Mouse (Mus musculus): ENCODE measurements around the gene Ccdc9. TPM values are rescaled to one million over a fixed set of nuclear protein-coding genes. Genes with fewer than 3 reads are reported as not detected.

The Ccdc9 gene
- total and polyA plus RNA-seq, 3 experiments: 63.6 to 97.1 TPM; not detected in 1

DNA sequence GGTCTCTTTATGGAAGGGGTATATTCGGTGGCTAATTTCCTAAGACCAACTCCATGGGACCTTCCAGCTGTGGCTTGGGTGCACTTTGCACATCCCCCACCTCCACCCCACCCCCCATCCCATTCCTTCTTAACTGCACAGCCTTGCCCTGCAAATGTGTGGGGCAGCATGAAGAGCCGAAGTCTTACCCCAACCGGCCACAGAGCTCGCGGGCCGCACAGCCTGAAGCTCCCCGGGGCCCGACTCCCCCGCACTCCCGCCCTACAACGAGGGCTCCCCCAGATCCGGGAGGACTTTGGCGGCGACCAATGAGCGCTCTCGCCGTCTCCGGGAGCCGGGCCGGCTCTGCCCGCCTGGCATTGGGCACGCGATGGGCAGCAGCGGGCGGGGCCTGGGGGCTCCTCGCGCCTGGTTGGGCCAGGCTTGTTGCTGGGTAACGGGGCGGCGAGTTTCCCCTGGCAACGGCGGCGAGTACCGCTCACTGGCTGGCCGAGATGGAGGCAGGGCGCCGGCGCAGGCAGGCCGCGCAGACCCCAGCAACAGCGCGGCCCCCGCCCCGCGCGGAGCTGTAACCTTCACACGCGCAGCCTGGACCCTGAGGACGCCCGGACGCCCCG is 12.9 kb upstream of the Ccdc9 start:
- TF ChIP-seq MXI1 (IDR thresholded peaks at IDR 0.05; ENCODE audit: low read depth, low read length) (no peak), RCOR1 (IDR thresholded peaks at IDR 0.05; ENCODE audit: low read depth, low read length) (no peak), ZNF384 (IDR thresholded peaks at IDR 0.05; ENCODE audit: low read depth, low read length) (no peak), CHD2 (IDR thresholded peaks at IDR 0.05; ENCODE audit: low read length) (no peak), MAFK (IDR thresholded peaks at IDR 0.05; ENCODE audit: borderline replicate concordance, low read depth, low read length) (no peak), RAD21 (IDR thresholded peaks at IDR 0.05; ENCODE audit: low read depth, low read length) (no peak), POLR2AphosphoS2 (IDR thresholded peaks at IDR 0.05; ENCODE audit: low read length) (no peak), MYC (IDR thresholded peaks at IDR 0.05; ENCODE audit: low read depth, low read length) (no peak), CHD1 (IDR thresholded peaks at IDR 0.05; ENCODE audit: low read depth, low read length) (no peak), JUND (IDR thresholded peaks at IDR 0.05; ENCODE audit: low read depth, low read length) (no peak), ZC3H11A (IDR thresholded peaks at IDR 0.05; ENCODE audit: low read depth, low read length) (no peak), GATA1 (IDR thresholded peaks at IDR 0.05; ENCODE audit: low read depth, low read length) (no peak)
- Histone ChIP-seq H3K27me3 (ENCODE audit: control insufficient read depth in 1 of 2, insufficient read depth in 2 of 2, low read length in 2 of 2) (no peaks in the 10 kb centered on the region), H3K27ac (ENCODE audit: control insufficient read depth, low read depth, low read length) (no peak overlapping the region), H3K9me3 (replicated peaks; ENCODE audit: insufficient read depth, low read length) (no peaks in the 10 kb centered on the region), H3K36me3 (ENCODE audit: control insufficient read depth in 1 of 2, insufficient read depth in 2 of 2, low read length in 2 of 2) (peaks cover 0 to 10% of the 10 kb centered on the region in 2 experiments; a peak in 2 of 4 replicates), H3K9ac (ENCODE audit: control insufficient read depth, low read depth, low read length, poor library complexity, severe bottlenecking) (no peak overlapping the region), H3K4me3 (ENCODE audit: control insufficient read depth in 1 of 2, insufficient read depth in 1 of 2, low read depth in 2 of 2, low read length in 2 of 2) (no peak overlapping the region), H3K4me1 (ENCODE audit: control insufficient read depth in 1 of 2, insufficient read depth in 2 of 2, low read length in 2 of 2) (peaks cover 0 to 15% of the 10 kb centered on the region in 2 experiments; a peak in 2 of 4 replicates), H3K79me2 (ENCODE audit: control insufficient read depth, insufficient read depth, low read length, poor library complexity) (peaks cover 1% of the 10 kb centered on the region; the same call in 1 of the 2 replicates)
- DNase-seq (ENCODE audit: low read depth, low spot score): no peak

DNA sequence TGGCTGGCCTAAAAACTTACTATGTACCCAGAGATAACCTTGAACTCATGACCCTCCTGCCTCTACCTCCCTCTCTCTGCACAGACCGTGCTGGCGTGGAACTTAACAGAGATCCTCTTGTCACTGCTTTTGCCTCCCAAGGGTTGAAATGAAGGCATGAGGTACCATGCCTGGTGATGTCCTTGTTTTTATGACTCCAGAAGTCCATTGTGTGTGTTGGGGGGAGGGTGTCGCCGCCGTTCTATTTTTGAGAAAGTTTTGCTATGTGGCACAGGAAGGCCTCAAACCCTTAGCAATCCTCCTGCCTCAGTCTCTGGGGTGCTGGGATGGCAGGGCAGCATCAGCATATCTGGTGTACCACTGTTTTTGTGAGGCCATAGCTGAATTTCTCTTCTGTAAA is 12.3 kb upstream of the Ccdc9 start:
- Histone ChIP-seq H3K36me3 (ENCODE audit: control insufficient read depth in 1 of 2, insufficient read depth in 2 of 2, low read length in 2 of 2) (peaks cover 0 to 10% of the 10 kb centered on the region in 2 experiments; a peak in 2 of 4 replicates), H3K9me3 (replicated peaks; ENCODE audit: insufficient read depth, low read length) (no peaks in the 10 kb centered on the region), H3K9ac (ENCODE audit: control insufficient read depth, low read depth, low read length, poor library complexity, severe bottlenecking) (no peak overlapping the region), H3K4me3 (ENCODE audit: control insufficient read depth in 1 of 2, insufficient read depth in 1 of 2, low read depth in 2 of 2, low read length in 2 of 2) (no peak overlapping the region), H3K79me2 (ENCODE audit: control insufficient read depth, insufficient read depth, low read length, poor library complexity) (peaks cover 1% of the 10 kb centered on the region; the same call in 1 of the 2 replicates), H3K4me1 (ENCODE audit: control insufficient read depth in 1 of 2, insufficient read depth in 2 of 2, low read length in 2 of 2) (peaks cover 0 to 15% of the 10 kb centered on the region in 2 experiments; a peak in 2 of 4 replicates), H3K27ac (ENCODE audit: control insufficient read depth, low read depth, low read length) (no peak overlapping the region), H3K27me3 (ENCODE audit: control insufficient read depth in 1 of 2, insufficient read depth in 2 of 2, low read length in 2 of 2) (no peaks in the 10 kb centered on the region)
- TF ChIP-seq ETS1 (IDR thresholded peaks at IDR 0.05; ENCODE audit: low read depth, low read length) (no peak), USF2 (IDR thresholded peaks at IDR 0.05; ENCODE audit: borderline replicate concordance in 1 of 2, insufficient read depth in 1 of 2, low read depth in 1 of 2, low read length in 2 of 2) (no peak), MXI1 (IDR thresholded peaks at IDR 0.05; ENCODE audit: low read depth, low read length) (no peak), MAX (IDR thresholded peaks at IDR 0.05; ENCODE audit: low read length) (no peak), UBTF (IDR thresholded peaks at IDR 0.05; ENCODE audit: borderline replicate concordance, insufficient read depth, low read depth, low read length) (no peak), MYC (IDR thresholded peaks at IDR 0.05; ENCODE audit: low read depth, low read length) (no peak), TAL1 (IDR thresholded peaks at IDR 0.05; ENCODE audit: low read length) (no peak), GABPA (IDR thresholded peaks at IDR 0.05; ENCODE audit: low read depth, low read length) (no peak), CHD1 (IDR thresholded peaks at IDR 0.05; ENCODE audit: low read depth, low read length) (no peak), POLR2AphosphoS2 (IDR thresholded peaks at IDR 0.05; ENCODE audit: low read length) (no peak)
- DNase-seq (ENCODE audit: low read depth, low spot score): no peak
